Mouse (Mus musculus): ENCODE measurements around the gene Gal3st1.
"Not testable (repeated sequence)": the region's sequence is repeated elsewhere in the genome, so short reads cannot be mapped to it uniquely, and the experiment has no call there.

The Gal3st1 gene

GRCm38 (mm10) chr11:3983291-3983862 is at the start of gene Gal3st1:
Gene Gal3st1, plus strand, starts transcription at chr11:3983636.
- DNase-seq (ENCODE audit: low read depth), result no peak

DNA sequence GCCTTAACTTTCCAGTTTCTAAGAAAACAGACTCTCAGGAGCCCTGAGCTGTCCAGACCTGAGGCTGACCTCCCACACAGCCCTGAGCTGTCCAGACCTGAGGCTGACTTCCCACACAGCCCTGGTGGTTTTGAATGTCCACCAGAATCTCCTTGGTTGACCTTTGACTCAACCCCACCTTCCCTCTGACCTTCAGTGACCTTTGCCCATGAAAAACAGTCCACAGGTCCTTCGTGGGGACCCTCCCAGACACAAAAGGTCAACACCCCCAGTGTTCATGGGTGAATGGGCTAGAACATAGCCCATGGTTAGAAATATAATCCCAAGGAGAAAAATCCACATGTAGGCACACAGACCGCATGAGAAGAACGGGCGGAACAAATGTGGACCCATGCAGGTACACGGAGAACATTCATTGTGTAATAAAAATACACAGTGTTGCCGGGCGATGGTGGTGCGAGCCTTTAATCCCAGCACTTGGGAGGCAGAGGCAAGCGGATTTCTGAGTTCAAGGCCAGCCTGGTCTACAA is 49.6 kb upstream of the Gal3st1 start:
- DNase-seq (ENCODE audit: low read depth), result no peak

DNA sequence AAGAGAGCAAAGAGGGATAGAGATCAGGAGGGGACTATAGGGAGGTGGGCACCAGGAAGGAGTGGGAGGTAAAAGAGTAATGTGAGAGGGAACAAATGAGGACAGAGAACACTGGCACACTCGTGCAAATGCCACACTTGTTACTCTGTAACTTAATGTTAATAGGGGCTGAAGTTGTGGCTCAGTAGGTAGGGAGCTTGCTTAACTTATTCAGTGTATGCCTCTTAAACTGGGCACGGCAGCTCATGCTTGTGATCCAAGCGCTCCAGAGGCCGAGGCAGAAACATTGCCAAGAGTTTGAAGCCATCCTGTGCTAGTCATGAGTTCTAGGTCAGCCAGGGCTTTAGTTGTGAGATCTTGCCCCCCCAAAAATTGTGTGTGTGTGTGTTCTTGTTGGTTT is 48.3 kb upstream of the Gal3st1 start:
- no peak for DNase-seq (ENCODE audit: low read depth)

GRCm38 (mm10) chr11:3936318-3936717 is 47.1 kb upstream of the Gal3st1 start:
- DNase-seq (ENCODE audit: low read depth), result no peak

GRCm38 (mm10) chr11:3937321-3937874 is 46.0 kb upstream of the Gal3st1 start:
- no peak for DNase-seq (ENCODE audit: low read depth)

DNA sequence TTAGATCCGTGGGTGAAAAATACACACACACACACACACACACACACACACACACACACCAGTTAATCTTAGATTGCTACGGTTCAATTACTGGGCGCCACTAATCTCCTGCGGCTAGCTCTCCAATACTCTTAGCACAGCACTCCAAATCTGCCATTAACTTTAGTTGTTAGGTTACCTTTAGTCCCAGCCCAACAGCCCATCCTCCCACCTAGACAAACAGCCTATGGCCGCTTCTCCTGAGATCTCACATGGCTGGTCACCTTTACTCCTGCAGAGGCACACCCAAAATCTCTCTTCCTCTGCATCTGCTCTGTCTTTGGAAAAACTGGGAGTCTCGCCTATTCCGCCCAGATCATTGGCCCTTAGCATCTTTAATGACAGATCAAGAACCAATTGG is 42.1 kb upstream of the Gal3st1 start:
- no peak for DNase-seq (ENCODE audit: low read depth)

GRCm38 (mm10) chr11:3946386-3946785 is 37.0 kb upstream of the Gal3st1 start:
- DNase-seq (ENCODE audit: low read depth), result no peak

GRCm38 (mm10) chr11:3954876-3955275 is 28.6 kb upstream of the Gal3st1 start:
- DNase-seq (ENCODE audit: low read depth), result not testable (repeated sequence)

GRCm38 (mm10) chr11:3955371-3955770 is 28.1 kb upstream of the Gal3st1 start:
- DNase-seq (ENCODE audit: low read depth), result not testable (repeated sequence)

DNA sequence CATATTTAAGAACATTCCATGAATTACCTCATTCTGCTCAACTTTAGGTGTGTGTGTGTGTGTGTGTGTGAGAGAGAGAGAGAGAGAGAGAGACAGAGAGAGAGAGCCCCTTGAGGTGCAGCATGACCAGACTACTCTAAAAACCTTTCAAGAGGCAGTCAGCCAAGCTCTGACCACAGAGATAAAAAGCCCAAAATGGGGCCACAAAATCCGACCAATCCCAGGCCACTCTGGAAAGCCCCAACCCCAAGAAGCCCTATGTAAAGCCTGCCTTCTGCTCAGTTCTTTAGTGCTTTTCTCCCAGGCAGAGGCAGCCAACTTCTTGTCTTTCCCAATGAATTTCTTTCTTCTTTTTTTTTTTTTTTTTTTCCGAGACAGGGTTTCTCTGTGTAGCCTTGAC is 22.5 kb upstream of the Gal3st1 start:
- no peak for DNase-seq (ENCODE audit: low read depth)

DNA sequence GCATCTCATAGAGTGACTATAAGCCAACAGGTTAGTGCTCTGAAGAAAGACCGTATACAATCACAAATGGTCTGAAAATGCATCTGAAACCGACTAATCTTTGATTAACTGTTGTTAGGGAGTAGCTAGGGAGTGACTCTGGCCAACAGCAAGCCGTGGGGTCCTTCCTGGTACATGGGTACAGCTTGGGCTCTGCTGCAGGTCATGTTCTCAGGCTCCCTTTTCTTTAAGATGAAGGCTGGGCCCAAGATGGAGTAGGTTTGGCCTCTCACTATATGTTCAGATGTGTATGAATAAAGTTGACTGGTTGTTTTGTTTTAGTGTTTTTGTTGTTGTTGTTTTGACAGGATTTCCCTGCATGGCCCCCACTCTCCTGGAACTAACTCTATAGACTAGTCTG is 21.7 kb upstream of the Gal3st1 start:
- DNase-seq (ENCODE audit: low read depth), result no peak

DNA sequence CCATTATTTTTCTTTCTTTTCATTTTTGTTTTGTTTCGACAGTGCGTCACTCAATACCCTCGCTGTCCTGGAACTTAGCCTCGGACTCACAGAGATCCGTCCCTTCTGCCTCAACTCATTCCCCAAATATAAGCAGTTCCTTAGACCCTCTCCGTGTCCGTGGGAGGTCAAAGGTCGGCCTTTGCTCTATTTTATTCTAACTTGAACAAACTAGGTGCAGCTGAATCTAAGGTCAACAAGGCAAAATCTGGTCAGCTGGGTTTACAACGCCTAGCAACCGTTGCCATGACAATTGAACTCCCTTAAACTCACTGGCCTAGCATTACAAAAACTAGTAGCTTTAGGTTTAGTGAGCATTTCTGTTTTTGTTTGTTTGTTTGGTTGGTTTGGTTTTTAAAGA is 20.3 kb upstream of the Gal3st1 start:
- DNase-seq (ENCODE audit: low read depth), result peak; percentile 7

- peak; percentile 67 for DNase-seq (ENCODE audit: low read depth)
Measured at GRCm38 (mm10) chr11:3963610-3964415, 19.6 kb upstream of the Gal3st1 start, which contains the start of gene Pes1. Gene Pes1, plus strand, starts transcription at chr11:3963975.

DNA sequence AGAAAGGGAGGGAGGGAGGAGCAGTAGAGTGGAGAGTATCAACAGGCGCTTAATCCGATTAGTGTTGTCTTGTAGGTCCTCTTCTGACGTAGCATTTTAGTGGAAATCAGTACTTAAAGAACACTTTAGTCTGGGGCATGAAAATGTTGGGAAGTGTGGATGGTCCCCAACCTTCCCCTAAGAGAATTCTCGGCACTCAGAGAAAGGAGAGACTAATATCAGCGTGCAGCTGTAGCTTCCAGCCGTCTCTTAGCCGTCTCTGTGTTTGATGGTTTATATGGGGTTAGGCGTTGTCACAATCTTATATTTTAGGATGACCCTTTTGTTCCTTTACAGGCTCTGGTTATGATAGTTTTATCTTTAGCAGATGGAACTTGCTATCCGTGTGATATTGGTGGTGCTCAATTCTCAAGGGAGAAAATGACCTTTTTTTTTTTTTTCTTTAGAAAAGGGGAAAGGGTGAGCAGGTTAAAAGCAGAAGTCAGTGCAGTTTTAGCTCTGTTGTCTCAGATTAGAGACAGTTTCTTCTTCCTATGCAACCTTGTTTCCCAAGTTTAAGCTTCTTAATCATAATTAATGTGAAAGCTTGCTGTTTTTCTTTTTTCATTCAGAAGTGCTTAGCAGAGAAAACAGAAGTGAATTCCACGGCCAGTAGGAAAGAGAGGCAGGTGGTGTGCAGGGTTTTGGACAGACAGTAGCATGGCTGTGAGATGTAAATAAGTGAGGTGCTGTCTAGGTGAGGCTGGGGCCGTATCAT is 18.8 kb upstream of the Gal3st1 start:
- peak; percentile 10 for DNase-seq (ENCODE audit: low read depth)

DNA sequence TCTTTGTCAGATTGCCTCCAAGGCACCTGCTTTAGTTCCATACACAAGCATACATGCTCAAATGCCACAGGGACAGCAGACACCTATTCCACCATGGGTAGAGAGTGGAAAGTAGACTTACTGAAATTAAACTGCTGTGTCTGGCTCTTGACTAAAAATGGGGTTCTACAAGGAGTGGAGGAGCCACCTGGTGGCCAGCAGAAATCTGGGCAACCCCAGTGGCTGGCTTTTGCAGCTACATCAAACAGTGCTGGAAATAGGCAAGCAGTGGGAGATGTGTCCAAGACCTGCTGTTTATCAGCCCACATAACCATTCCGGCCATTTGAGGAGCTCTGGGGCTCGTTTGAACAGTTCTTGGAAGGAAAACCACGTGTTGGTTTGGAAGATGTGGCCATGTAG is 13.6 kb upstream of the Gal3st1 start:
- DNase-seq (ENCODE audit: low read depth), result no peak

- no peak for DNase-seq (ENCODE audit: low read depth)
Measured at GRCm38 (mm10) chr11:3970361-3970760, 13.1 kb upstream of the Gal3st1 start.

GRCm38 (mm10) chr11:3973081-3973480 is 10.4 kb upstream of the Gal3st1 start:
- DNase-seq (ENCODE audit: low read depth), result no peak

DNA sequence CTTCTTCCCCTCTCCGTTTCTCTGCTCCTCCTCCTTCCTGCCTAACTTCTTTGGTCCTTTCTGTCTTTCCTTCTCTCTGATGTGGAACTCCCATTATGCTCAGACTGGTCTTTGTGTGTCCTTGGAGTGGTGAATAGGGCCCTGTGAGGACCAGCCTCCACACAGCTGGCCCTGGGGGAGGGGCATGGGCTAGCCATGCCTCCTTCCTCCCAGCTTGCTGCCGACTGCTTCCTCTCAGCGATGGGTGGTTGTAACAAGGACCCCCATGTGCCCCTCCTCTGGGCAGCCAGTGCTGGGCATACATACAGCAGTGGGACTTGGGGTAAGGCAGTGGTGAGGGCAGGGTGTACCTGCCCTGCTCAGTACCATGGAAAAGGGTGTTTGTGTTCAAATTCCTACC is 9.1 kb upstream of the Gal3st1 start:
- no peak for DNase-seq (ENCODE audit: low read depth)

DNA sequence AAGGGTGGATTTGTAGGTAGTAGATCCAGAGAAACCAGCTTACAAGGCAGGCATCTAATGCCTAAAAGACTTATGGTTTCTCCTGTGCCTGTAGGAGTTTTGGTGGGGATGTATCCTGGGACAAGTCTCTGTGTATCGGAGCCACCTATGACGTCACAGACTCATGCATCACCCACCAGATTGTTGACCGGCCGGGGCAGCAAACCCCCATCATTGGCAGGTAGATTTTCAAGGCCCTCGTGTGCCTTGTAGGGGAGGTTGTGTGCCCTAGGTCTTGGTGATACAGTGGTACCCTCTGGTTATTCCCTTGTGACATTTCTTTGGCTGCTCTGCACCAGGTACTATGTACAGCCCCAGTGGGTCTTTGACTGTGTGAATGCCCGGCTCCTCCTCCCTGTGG is 6.8 kb upstream of the Gal3st1 start, which contains the start of gene 4930556J24Rik:
4930556J24Rik (minus strand) TSS at position 101 of the 400 bp plus-strand sequence.
- no peak for DNase-seq (ENCODE audit: low read depth)

GRCm38 (mm10) chr11:3978421-3978820 is 5.0 kb upstream of the Gal3st1 start:
- no peak for DNase-seq (ENCODE audit: low read depth)

DNA sequence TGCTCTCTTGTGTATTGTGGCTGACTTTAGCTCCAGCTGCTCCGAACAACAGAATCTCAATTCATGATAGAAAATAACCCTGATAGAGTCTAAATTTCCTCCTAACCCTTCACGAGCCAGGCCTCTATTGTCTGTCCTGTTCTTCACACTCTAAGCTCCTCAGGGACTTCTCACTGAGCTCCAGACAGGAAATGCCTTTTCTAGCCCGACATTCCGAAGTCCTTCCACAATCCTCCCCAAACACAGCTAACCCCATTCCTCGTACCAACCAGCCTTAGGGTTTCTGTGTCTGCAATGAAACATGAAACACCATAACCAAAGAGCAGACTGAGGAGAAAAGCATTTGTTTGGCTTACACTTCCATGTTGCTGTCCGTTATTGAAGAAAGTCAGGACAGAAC is 1.9 kb upstream of the Gal3st1 start:
- no peak for DNase-seq (ENCODE audit: low read depth)
